Mouse (Mus musculus) C2C12 (cell line): Measurements from ENCODE around the gene Rcor2. TPM values are rescaled to one million over a fixed set of nuclear protein-coding genes. Genes with fewer than 3 reads are reported as not detected.
A peak's percentile ranks its signal among the peaks of the same experiment; 100 is the strongest.

Experiments
- H3K27me3 ChIP-seq: one replicate; pipeline ENCODE4 v1.6.1; 2011; ENCODE audit not compliant: control insufficient read depth, insufficient read depth, insufficient read length
- H3K36me3 ChIP-seq: one replicate; pipeline ENCODE4 v1.6.1; 2011; ENCODE audit not compliant: control insufficient read depth, insufficient read depth
- H3K4me3 ChIP-seq: one replicate; pipeline ENCODE4 v1.5.1; 2011; ENCODE audit warnings: mild to moderate bottlenecking, control low read depth; ENCODE audit not compliant: poor library complexity, insufficient read depth, severe bottlenecking
- H3K79me2 ChIP-seq: one replicate; pipeline ENCODE4 v1.6.1; 2011; ENCODE audit not compliant: control insufficient read depth, insufficient read depth
- H3K79me3 ChIP-seq: one replicate; pipeline ENCODE4 v1.6.1; 2011; ENCODE audit warnings: low read depth, control low read depth
- H3ac ChIP-seq: one replicate; pipeline ENCODE3; 2011; ENCODE audit warnings: low read depth; ENCODE audit not compliant: control insufficient read depth, insufficient read length
- CEBPB ChIP-seq: IDR thresholded peaks from one replicate; pipeline ENCODE4 v1.6.1; 2011; ENCODE audit warnings: low read depth, mild to moderate bottlenecking, control low read depth, moderate library complexity
- CTCF ChIP-seq: IDR thresholded peaks from one replicate; pipeline ENCODE4 v1.5.1; 2011; ENCODE audit not compliant: control insufficient read depth, insufficient read depth, insufficient read length
- FOSL1 ChIP-seq: IDR thresholded peaks from one replicate; pipeline ENCODE4 v1.8.0; 2011; ENCODE audit warnings: mild to moderate bottlenecking, low read length; ENCODE audit not compliant: poor library complexity, insufficient read depth, severe bottlenecking
- MAX ChIP-seq: IDR thresholded peaks from one replicate; pipeline ENCODE4 v1.6.1; 2011; ENCODE audit warnings: mild to moderate bottlenecking, control low read depth
- MYOD1 ChIP-seq: IDR thresholded peaks from one replicate; pipeline ENCODE4 v1.6.1; 2011; ENCODE audit warnings: low read depth; ENCODE audit not compliant: control insufficient read depth, insufficient read length
- MYOG ChIP-seq: IDR thresholded peaks from one replicate; pipeline ENCODE4 v1.6.1; 2011; ENCODE audit not compliant: control insufficient read depth, insufficient read length; ENCODE audit errors: extremely low read depth
- USF1 ChIP-seq: IDR thresholded peaks from one replicate; pipeline ENCODE4 v1.6.1; 2011; ENCODE audit warnings: low read depth, mild to moderate bottlenecking, control low read depth, moderate library complexity
- polyA plus RNA-seq: library from polyadenylated mRNA; unstranded; fragments of >200 nt; fragmentation: generic; extraction: Trizol; gene quantifications from one replicate; pipeline ENCODE4 v1.2.1, GENCODE M21; 2012; ENCODE audit warnings: missing spikeins

Gene Rcor2
- polyA plus RNA-seq, 1 experiment: 21.0 TPM

GRCm38 (mm10) chr19:7225096-7225690, 41.9 kb upstream of the Rcor2 start:
- Histone ChIP-seq H3K4me3 (no peak overlapping the region), H3ac (no peak overlapping the region), H3K79me2 (no peaks in the 10 kb centered on the region), H3K79me3 (no peaks in the 10 kb centered on the region), H3K27me3 (no peaks in the 10 kb centered on the region), H3K36me3 (peaks cover 46% of the 10 kb centered on the region)
- TF ChIP-seq MYOG: no peak
- no peak for TF ChIP-seq MAX
- TF ChIP-seq USF1: no peak
- no peak for TF ChIP-seq CTCF
- no peak for TF ChIP-seq CEBPB
- TF ChIP-seq FOSL1: no peak
- TF ChIP-seq MYOD1: no peak

- no peaks in the 10 kb centered on the region for H3K79me3 ChIP-seq
- TF ChIP-seq FOSL1 (no peak), USF1 (no peak), CTCF (no peak), MYOD1 (no peak), CEBPB (no peak), MAX (no peak), MYOG (no peak)
- peaks cover 59% of the 10 kb centered on the region for H3K36me3 ChIP-seq
- H3K4me3 ChIP-seq: no peak overlapping the region
- no peaks in the 10 kb centered on the region for H3K27me3 ChIP-seq
- no peak overlapping the region for H3ac ChIP-seq
- no peaks in the 10 kb centered on the region for H3K79me2 ChIP-seq
Observed at GRCm38 (mm10) chr19:7226511-7226914, 40.6 kb upstream of the Rcor2 start.

GRCm38 (mm10) chr19:7234537-7235221, 32.4 kb upstream of the Rcor2 start:
- Histone ChIP-seq H3K79me2 (peaks cover 60% of the 10 kb centered on the region), H3K36me3 (peaks cover 70% of the 10 kb centered on the region), H3K4me3 (no peak overlapping the region), H3K27me3 (no peaks in the 10 kb centered on the region), H3K79me3 (peaks cover 29% of the 10 kb centered on the region), H3ac (no peak overlapping the region)
- TF ChIP-seq FOSL1: no peak
- TF ChIP-seq CTCF: peak; percentile 48
- no peak for TF ChIP-seq MYOD1
- TF ChIP-seq CEBPB: no peak
- no peak for TF ChIP-seq USF1

GRCm38 (mm10) chr19:7235461-7235860, 31.7 kb upstream of the Rcor2 start:
- H3ac ChIP-seq: no peak overlapping the region
- no peaks in the 10 kb centered on the region for H3K27me3 ChIP-seq
- peaks cover 62% of the 10 kb centered on the region for H3K36me3 ChIP-seq
- peaks cover 68% of the 10 kb centered on the region for H3K79me2 ChIP-seq
- no peak for TF ChIP-seq MYOD1
- TF ChIP-seq FOSL1: no peak
- no peak for TF ChIP-seq CTCF
- TF ChIP-seq MAX: no peak
- TF ChIP-seq USF1: no peak
- TF ChIP-seq MYOG: no peak
- no peak for TF ChIP-seq CEBPB
- peaks cover 37% of the 10 kb centered on the region for H3K79me3 ChIP-seq
- no peak overlapping the region for H3K4me3 ChIP-seq

GRCm38 (mm10) chr19:7236011-7236410, 31.1 kb upstream of the Rcor2 start:
- Histone ChIP-seq H3ac (no peak overlapping the region), H3K79me3 (peaks cover 39% of the 10 kb centered on the region), H3K27me3 (no peaks in the 10 kb centered on the region), H3K36me3 (peaks cover 57% of the 10 kb centered on the region), H3K79me2 (peaks cover 73% of the 10 kb centered on the region), H3K4me3 (no peak overlapping the region)
- TF ChIP-seq CTCF (no peak), MYOG (no peak), USF1 (no peak), CEBPB (no peak), MYOD1 (no peak), MAX (no peak), FOSL1 (no peak)

GRCm38 (mm10) chr19:7236742-7237141, 30.4 kb upstream of the Rcor2 start:
- Histone ChIP-seq H3K4me3 (no peak overlapping the region), H3ac (no peak overlapping the region), H3K79me2 (peaks cover 73% of the 10 kb centered on the region), H3K27me3 (no peaks in the 10 kb centered on the region), H3K79me3 (peaks cover 39% of the 10 kb centered on the region), H3K36me3 (peaks cover 49% of the 10 kb centered on the region)
- TF ChIP-seq MAX (no peak), USF1 (no peak), CTCF (no peak), CEBPB (no peak), FOSL1 (no peak), MYOG (no peak), MYOD1 (no peak)
